In genomic region chr2:153342166-153342565, GRCm38 (mm10) we compare ENCODE assay signal across 16 mouse cellular contexts. TPM values are rescaled to one million over a fixed set of nuclear protein-coding genes. Genes with fewer than 3 reads are reported as not detected.
DNase-seq lines count a peak whose midpoint lies in the region; ATAC-seq and TF ChIP-seq lines count a peak whose summit lies in the region.
"Had no signal": no experiment of that assay in that cellular context is flagged by ENCODE, and none has a peak within 500 bp of the region (broad histone marks: within the 10 kb centered on the region; RNA-seq: fewer than 3 reads in every experiment).

No protein-coding gene starts in this region.

- peak; percentile 30 for DNase-seq in adrenal gland, adult 2 months
- DNase-seq in adrenal gland, postnatal 4 days (ENCODE audit: low spot score in 2 of 2) = no peak
- DNase-seq in induced T-regulatory cell, adult 2 months (ENCODE audit: low read depth) = peak; percentile 68
- DNase-seq in liver, embryonic 13.5 days = no peak
- DNase-seq in liver, postnatal 0 days = no peak
- DNase-seq in left cerebral cortex, adult 9 months (ENCODE audit: low spot score in 2 of 2) = no peak
- no peak for DNase-seq in yolk sac, embryonic 10.5 days (ENCODE audit: low spot score)
- DNase-seq: cerebellum, adult 2 months; cerebellum, postnatal 10 days; forebrain, postnatal 0 days; gastrocnemius, postnatal 14 days had no signal

- H3K4me1 ChIP-seq in liver, embryonic 13.5 days (replicated peaks) = peaks cover 43% of the 10 kb centered on the region
- H3K4me1 ChIP-seq in liver, postnatal 0 days (ENCODE audit: insufficient read depth) = peaks cover 31% of the 10 kb centered on the region

- no peak for ATAC-seq in liver, embryonic 13.5 days (ENCODE audit: low read depth)
- no peak for ATAC-seq in liver, postnatal 0 days
- ATAC-seq: forebrain, embryonic 13.5 days; forebrain, postnatal 0 days; Patski had no signal

- H3K27me3 ChIP-seq in liver, embryonic 13.5 days = no peaks in the 10 kb centered on the region
- no peaks in the 10 kb centered on the region for H3K27me3 ChIP-seq in liver, postnatal 0 days (ENCODE audit: insufficient read depth, low read length)
- H3K27me3 ChIP-seq: forebrain, embryonic 13.5 days; heart, embryonic 12.5 days; Patski had no signal

- 76% methylated on average over 6 of the region's 6 CpGs for WGBS in liver, embryonic 13.5 days (ENCODE audit: insufficient replicate concordance)
- 63% methylated on average over 6 of the region's 6 CpGs for WGBS in liver, postnatal 0 days (ENCODE audit: insufficient replicate concordance)

- H3K4me3 ChIP-seq in liver, embryonic 13.5 days (replicated peaks) = no peak overlapping the region
- no peak overlapping the region for H3K4me3 ChIP-seq in liver, postnatal 0 days (ENCODE audit: low read depth, low read length)
- H3K4me3 ChIP-seq: embryonic facial prominence, embryonic 10.5 days; forebrain, embryonic 13.5 days; heart, embryonic 12.5 days; hindbrain, embryonic 10.5 days had no signal

- peak overlapping the region; percentile 36; the same call in 1 of the 2 replicates for H3K9ac ChIP-seq in liver, embryonic 13.5 days
- no peak overlapping the region for H3K9ac ChIP-seq in liver, postnatal 0 days (replicated peaks)
- H3K9ac ChIP-seq: forebrain, embryonic 13.5 days; forebrain, postnatal 0 days; heart, embryonic 12.5 days had no signal

- TF ChIP-seq EP300 in liver, postnatal 0 days (IDR thresholded peaks at IDR 0.05; ENCODE audit: low read depth) = no peak

- TF ChIP-seq CTCF in liver, postnatal 0 days (IDR thresholded peaks at IDR 0.05; ENCODE audit: low read depth) = no peak

- H3K27ac ChIP-seq in liver, embryonic 13.5 days = peak overlapping the region; percentile 96
- H3K27ac ChIP-seq in liver, postnatal 0 days (ENCODE audit: low read depth) = peak overlapping the region; percentile 45; the same call in 1 of the 2 replicates
- H3K27ac ChIP-seq: embryonic facial prominence, embryonic 10.5 days; forebrain, embryonic 13.5 days; hindbrain, embryonic 10.5 days had no signal

- peaks cover 5% of the 10 kb centered on the region; the same call in 1 of the 2 replicates for H3K36me3 ChIP-seq in liver, embryonic 13.5 days
- H3K36me3 ChIP-seq in liver, postnatal 0 days (replicated peaks; ENCODE audit: insufficient read depth, low read length) = no peaks in the 10 kb centered on the region

- no peak overlapping the region for H3K4me2 ChIP-seq in liver, embryonic 13.5 days
- no peak overlapping the region for H3K4me2 ChIP-seq in liver, postnatal 0 days (ENCODE audit: low read depth, low read length)
- H3K4me2 ChIP-seq: forebrain, embryonic 13.5 days; heart, embryonic 12.5 days had no signal

- no peaks in the 10 kb centered on the region for H3K9me3 ChIP-seq in liver, embryonic 13.5 days (replicated peaks)
- no peaks in the 10 kb centered on the region for H3K9me3 ChIP-seq in liver, postnatal 0 days (ENCODE audit: low read length)
- H3K9me3 ChIP-seq: embryonic facial prominence, embryonic 10.5 days; forebrain, embryonic 13.5 days; heart, embryonic 12.5 days; hindbrain, embryonic 10.5 days had no signal

RNA-seq across cellular contexts. Expression of gene Asxl1, which starts 3.5 kb away (rescaled TPM):
- total RNA-seq in adrenal gland, adult 2 months (2021) = 10 to 100 TPM; 20.5 to 24.7 TPM
- 7.3 and 7.5 TPM in 2 replicates for polyA plus RNA-seq in adrenal gland, adult 2 months (2012; rRNA removed)
- 10 to 100 TPM; 51.3 to 53.2 TPM for total RNA-seq in adrenal gland, postnatal 4 days (2021)
- 5.6 and 5.9 TPM in 2 replicates for polyA plus RNA-seq in liver, embryonic 13.5 days (2015; fragmentation: Nextera tagmentation; extraction: Ambion mirVana)
- 5.1 and 5.7 TPM in 2 replicates for polyA plus RNA-seq in liver, postnatal 0 days (2015; fragmentation: Nextera tagmentation; extraction: Ambion mirVana)

RNA-seq across cellular contexts. Expression of gene Kif3b, which starts 51.0 kb away (rescaled TPM):
- 10 to 100 TPM; 26.3 to 29.5 TPM for total RNA-seq in adrenal gland, adult 2 months (2021)
- 3.7 and 4.3 TPM in 2 replicates for polyA plus RNA-seq in adrenal gland, adult 2 months (2012; rRNA removed)
- total RNA-seq in adrenal gland, postnatal 4 days (2021) = 10 to 100 TPM; 28.0 to 29.2 TPM
- 1.8 and 2.2 TPM in 2 replicates for polyA plus RNA-seq in liver, embryonic 13.5 days (2015; fragmentation: Nextera tagmentation; extraction: Ambion mirVana)
- polyA plus RNA-seq in liver, postnatal 0 days (2015; fragmentation: Nextera tagmentation; extraction: Ambion mirVana) = 1.3 and 1.7 TPM in 2 replicates

Comparison
In these comparisons a context has a peak if more than half of its experiments do, and no peak if none do; other contexts are left out.
1. DNase-seq: peak in adrenal gland, adult 2 months (single experiment) and induced T-regulatory cell, adult 2 months (single experiment); none in adrenal gland, postnatal 4 days (0 of 2), liver, embryonic 13.5 days (single experiment), liver, postnatal 0 days (single experiment), left cerebral cortex, adult 9 months (0 of 2) and yolk sac, embryonic 10.5 days (single experiment).